Mouse (Mus musculus) kidney, adult 18-20 months (tissue): ENCODE results near the gene Krt77.

Experiments used
- DNase-seq: peaks from one replicate; pipeline ENCODE4 v3.0.0; 2021

The Krt77 gene

DNA sequence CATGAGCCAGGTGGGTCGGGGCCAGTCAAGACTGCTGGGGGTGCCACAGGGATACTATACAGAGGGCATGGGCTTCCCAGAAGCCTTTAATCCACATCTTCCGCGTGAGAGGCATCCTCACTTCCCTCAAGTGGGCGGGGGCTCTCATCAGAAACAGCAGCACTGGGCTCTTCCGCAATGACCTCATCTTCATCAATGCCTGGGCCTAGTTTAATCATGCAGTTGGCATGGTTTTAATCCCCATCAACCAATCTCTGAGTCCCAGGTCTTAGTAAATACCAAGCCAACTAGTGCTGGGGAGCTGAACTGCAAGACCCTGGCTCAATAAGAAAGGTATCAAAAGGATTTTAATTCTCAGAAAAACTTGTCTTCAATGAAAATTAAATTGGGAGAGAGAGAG lies 40.1 kb downstream of the Krt77 start:
- no peak for DNase-seq

DNA sequence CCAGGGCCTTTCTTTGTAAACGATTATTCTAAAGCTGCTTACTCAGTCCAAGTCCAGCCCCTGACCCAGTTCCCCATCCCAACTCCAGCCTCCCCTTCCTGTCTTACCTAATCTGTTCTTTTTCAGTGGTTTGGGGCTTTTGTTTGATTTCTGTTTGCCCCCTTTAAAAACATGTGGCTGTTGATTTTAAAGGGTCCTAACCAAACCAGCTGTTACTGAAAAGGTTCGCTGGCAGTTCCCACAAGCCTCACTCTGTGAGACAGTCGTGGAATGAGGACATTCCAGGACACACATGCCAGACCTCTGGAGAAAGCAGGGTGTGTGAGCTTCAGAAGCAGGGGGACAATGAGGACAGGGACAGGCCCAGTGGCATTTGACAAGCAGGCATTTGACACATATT lies 47.7 kb downstream of the Krt77 start:
- no peak for DNase-seq

DNA sequence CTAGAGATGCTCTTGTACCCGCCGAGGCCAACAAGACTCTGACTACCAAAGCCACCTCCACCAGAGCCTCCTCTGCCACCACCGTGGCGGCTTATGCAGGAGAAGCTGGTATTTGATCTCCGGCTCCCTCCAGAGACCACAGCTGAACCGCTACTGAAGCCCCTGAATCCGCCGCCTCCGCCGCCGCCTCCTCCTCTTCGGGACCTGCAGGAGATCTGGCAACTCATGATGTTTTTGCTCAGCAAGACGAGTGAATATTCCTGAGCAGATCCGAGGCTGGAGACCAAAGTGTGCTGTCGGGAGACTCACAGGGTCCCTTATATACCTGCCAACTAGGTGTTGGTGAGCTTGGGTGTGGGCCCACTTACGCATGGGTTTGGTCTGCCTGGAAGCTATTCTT lies 51.6 kb downstream of the Krt77 start, which contains the start of gene Krt2:
Gene Krt2 (minus strand): TSS at position 295 of the 400 bp plus-strand sequence.
- DNase-seq, result no peak
